Mouse (Mus musculus) limb, embryonic 13.5 days (tissue): ENCODE data around the gene Epha3. TPM values are rescaled to one million over a fixed set of nuclear protein-coding genes. Genes with fewer than 3 reads are reported as not detected.
A peak's percentile ranks its signal among the peaks of the same experiment; 100 is the strongest.

Source experiments
- ATAC-seq: fragments of 200-750 bp; cut with Nextera tagmentation; 2 replicates; pipeline ENCODE4 v1.8.0; 2017; ENCODE audit warnings: low read depth, moderate number of reproducible peaks, moderate TSS enrichment; ENCODE audit not compliant: low FRiP score
- H3K27ac ChIP-seq: fragments of 300-500 bp; sonication (generic); 2 replicates; pipeline ENCODE4 v1.5.1; 2015; ENCODE audit warnings: inconsistent platforms, mild to moderate bottlenecking, moderate library complexity
- H3K27me3 ChIP-seq: fragments of 300-500 bp; sonication (generic); 2 replicates; pipeline ENCODE4 v1.6.1; 2015; ENCODE audit warnings: mild to moderate bottlenecking, inconsistent platforms
- H3K36me3 ChIP-seq: fragments of 300-500 bp; sonication (generic); 2 replicates; pipeline ENCODE4 v1.6.1; 2015; ENCODE audit warnings: inconsistent platforms, mild to moderate bottlenecking, moderate library complexity
- H3K4me1 ChIP-seq: fragments of 300-500 bp; sonication (generic); 2 replicates; pipeline ENCODE4 v1.6.1; 2015; ENCODE audit warnings: inconsistent platforms
- H3K4me2 ChIP-seq: fragments of 300-500 bp; sonication (generic); replicated peaks from 2 replicates; pipeline ENCODE4 v1.6.1; 2015; ENCODE audit warnings: inconsistent platforms, mild to moderate bottlenecking, moderate library complexity
- H3K4me3 ChIP-seq: fragments of 300-500 bp; sonication (generic); 2 replicates; pipeline ENCODE4 v1.5.1; 2015; ENCODE audit warnings: moderate library complexity, mild to moderate bottlenecking, inconsistent platforms
- H3K9ac ChIP-seq: fragments of 300-500 bp; sonication (generic); 2 replicates; pipeline ENCODE4 v1.6.1; 2015; ENCODE audit warnings: mild to moderate bottlenecking, inconsistent platforms
- H3K9me3 ChIP-seq: fragments of 300-500 bp; sonication (generic); 2 replicates; pipeline ENCODE4 v1.6.1; 2016; ENCODE audit warnings: inconsistent platforms
- WGBS: fragments of 180-500 bp; shearing (Covaris S2); methylation state at CpG from one replicate; pipeline ENCODE4 v1.1.7; 2015; 5-methylcytosine and 5-hydroxymethylcytosine counted together
- polyA plus RNA-seq: library from polyadenylated mRNA; unstranded; fragments of >200 nt; fragmentation: Nextera tagmentation; extraction: Ambion mirVana; gene quantifications from 2 replicates; pipeline ENCODE4 v1.2.1, GENCODE M21; 2015

Epha3 gene
- polyA plus RNA-seq, 1 experiment from 2014 or later: 36.1 TPM

- H3K4me3 ChIP-seq: no peak overlapping the region
- no peaks in the 10 kb centered on the region for H3K9me3 ChIP-seq
- H3K27ac ChIP-seq: no peak overlapping the region
- WGBS: 30% methylated on average over 6 of the region's 6 CpGs
- no peak for ATAC-seq
- H3K36me3 ChIP-seq: no peaks in the 10 kb centered on the region
- peak overlapping the region; percentile 36 for H3K4me2 ChIP-seq
- H3K9ac ChIP-seq: no peak overlapping the region
- H3K27me3 ChIP-seq: no peaks in the 10 kb centered on the region
- peaks cover 8% of the 10 kb centered on the region for H3K4me1 ChIP-seq
These were observed 46.4 kb downstream of the Epha3 start for GRCm38 (mm10) chr16:63817606-63818005.

DNA sequence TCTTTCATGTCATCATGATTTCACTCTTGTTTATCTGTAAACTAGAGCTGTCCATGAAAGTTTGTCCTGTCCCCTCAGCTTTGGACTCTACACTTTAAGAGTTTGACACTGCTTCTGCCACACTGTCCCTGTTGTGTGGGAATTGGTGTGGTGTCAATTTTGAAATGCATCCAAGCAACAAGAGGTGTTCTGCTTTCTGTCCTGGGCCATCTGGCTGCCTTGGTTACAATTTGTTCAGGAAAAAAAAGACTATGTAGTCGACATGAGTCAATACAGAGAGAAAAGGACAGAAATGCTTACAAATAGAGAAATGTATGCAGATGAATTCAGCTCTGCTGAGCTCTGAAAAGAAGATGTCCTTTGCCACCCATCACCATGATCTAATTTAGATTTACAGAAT is 47.3 kb downstream of the Epha3 start:
- Histone ChIP-seq H3K4me1 (peaks cover 8% of the 10 kb centered on the region), H3K36me3 (no peaks in the 10 kb centered on the region), H3K27ac (no peak overlapping the region), H3K4me2 (no peak overlapping the region), H3K4me3 (no peak overlapping the region), H3K27me3 (no peaks in the 10 kb centered on the region), H3K9me3 (no peaks in the 10 kb centered on the region), H3K9ac (no peak overlapping the region)
- WGBS: 29% methylated on average over 1 of the region's 1 CpGs
- ATAC-seq: no peak

- Histone ChIP-seq H3K27me3 (no peaks in the 10 kb centered on the region), H3K9me3 (no peaks in the 10 kb centered on the region), H3K27ac (no peak overlapping the region), H3K4me2 (no peak overlapping the region), H3K9ac (no peak overlapping the region), H3K36me3 (no peaks in the 10 kb centered on the region), H3K4me1 (no peaks in the 10 kb centered on the region), H3K4me3 (no peak overlapping the region)
- no peak for ATAC-seq
- WGBS: 47% methylated on average over 5 of the region's 5 CpGs
These were observed 54.1 kb downstream of the Epha3 start for GRCm38 (mm10) chr16:63809871-63810270.

GRCm38 (mm10) chr16:63808991-63809390 is 55.0 kb downstream of the Epha3 start:
- Histone ChIP-seq H3K4me3 (no peak overlapping the region), H3K36me3 (no peaks in the 10 kb centered on the region), H3K27ac (no peak overlapping the region), H3K27me3 (no peaks in the 10 kb centered on the region), H3K9me3 (no peaks in the 10 kb centered on the region), H3K4me1 (no peaks in the 10 kb centered on the region), H3K4me2 (no peak overlapping the region), H3K9ac (no peak overlapping the region)
- ATAC-seq: no peak

DNA sequence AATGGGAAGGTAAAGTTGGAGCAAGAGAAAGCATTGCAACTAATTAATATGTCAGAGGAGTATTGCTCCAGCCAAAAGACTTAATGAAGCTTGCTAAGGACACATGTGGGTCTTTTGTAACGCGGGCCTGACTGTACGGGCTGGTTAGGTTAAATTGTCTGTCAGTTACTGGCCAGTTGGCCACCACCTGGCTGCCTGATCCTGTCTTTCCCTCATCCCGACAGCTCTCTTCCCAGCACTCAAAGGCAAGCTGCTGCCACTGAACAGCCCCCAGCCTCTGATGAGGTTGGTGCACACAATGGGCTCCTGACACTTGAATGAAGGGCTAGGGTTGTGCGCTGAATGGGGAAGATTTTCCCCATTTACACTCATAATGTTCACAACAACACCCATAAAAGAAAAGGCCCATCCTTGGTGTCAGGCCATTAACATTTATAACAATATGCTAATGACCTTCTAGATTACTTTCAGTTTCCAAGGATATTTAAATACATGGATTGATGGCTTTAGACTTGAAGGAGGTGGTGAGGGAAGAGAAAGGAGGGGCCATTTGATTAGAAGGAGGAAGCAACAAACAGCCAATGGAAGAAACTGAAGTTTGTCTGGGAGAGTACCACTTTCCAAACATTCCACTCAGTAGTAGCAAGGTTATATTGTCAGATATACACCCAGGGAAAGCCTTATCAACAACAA is 57.4 kb downstream of the Epha3 start:
- Histone ChIP-seq H3K27me3 (no peaks in the 10 kb centered on the region), H3K36me3 (no peaks in the 10 kb centered on the region), H3K4me1 (no peaks in the 10 kb centered on the region), H3K9ac (no peak overlapping the region), H3K4me3 (no peak overlapping the region), H3K9me3 (no peaks in the 10 kb centered on the region), H3K4me2 (no peak overlapping the region), H3K27ac (no peak overlapping the region)
- WGBS: 47% methylated on average over 5 of the region's 5 CpGs
- ATAC-seq: no peak

GRCm38 (mm10) chr16:63806025-63806424 is 58.0 kb downstream of the Epha3 start:
- Histone ChIP-seq H3K4me1 (no peaks in the 10 kb centered on the region), H3K27ac (no peak overlapping the region), H3K4me3 (no peak overlapping the region), H3K4me2 (no peak overlapping the region), H3K9ac (no peak overlapping the region), H3K9me3 (no peaks in the 10 kb centered on the region), H3K27me3 (no peaks in the 10 kb centered on the region), H3K36me3 (no peaks in the 10 kb centered on the region)
- ATAC-seq: no peak
- WGBS: 91% methylated on average over 3 of the region's 3 CpGs

DNA sequence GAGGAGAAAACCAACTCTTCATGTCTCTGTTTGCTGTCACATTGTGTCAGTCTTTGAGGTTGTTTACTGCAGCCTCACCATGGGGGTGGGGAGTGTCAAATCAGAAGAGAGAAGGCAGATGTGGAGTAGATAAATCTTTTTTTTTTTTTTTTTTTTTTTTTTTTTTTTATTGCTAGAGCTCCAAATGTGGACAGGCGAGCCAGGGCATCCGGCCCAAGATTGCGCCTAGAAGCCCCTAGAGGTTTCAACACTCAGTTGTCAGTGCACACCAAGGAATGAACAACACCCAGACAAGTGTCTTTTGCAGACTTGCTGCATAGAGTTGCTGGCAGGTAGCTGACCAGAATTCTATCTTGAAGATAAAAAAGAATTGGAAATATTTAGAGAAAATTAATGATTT is 62.5 kb downstream of the Epha3 start:
- H3K4me3 ChIP-seq: no peak overlapping the region
- 55% methylated on average over 3 of the region's 3 CpGs for WGBS
- H3K27ac ChIP-seq: no peak overlapping the region
- no peak for ATAC-seq
- H3K9ac ChIP-seq: no peak overlapping the region
- no peaks in the 10 kb centered on the region for H3K36me3 ChIP-seq
- H3K4me2 ChIP-seq: no peak overlapping the region
- H3K9me3 ChIP-seq: no peaks in the 10 kb centered on the region
- no peaks in the 10 kb centered on the region for H3K4me1 ChIP-seq
- H3K27me3 ChIP-seq: no peaks in the 10 kb centered on the region

DNA sequence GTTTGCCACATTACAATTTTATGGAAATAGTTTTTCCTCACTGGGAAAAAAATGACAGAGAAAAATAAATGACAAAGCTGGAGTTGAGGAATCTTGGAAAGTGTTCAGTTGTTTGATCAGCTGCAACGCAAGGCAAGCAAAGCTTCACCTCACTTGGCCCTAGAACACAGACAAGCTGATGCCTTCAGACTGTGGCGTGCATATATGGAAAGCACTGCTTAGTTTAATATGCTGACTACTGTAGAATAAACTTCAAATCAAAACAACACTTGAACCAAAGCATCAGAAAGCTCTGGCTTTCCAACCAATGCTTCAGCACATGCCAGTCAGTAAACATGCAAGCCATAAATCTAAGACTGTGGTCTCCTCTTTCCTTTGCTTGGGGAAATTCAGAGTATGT is 65.6 kb downstream of the Epha3 start:
- 71% methylated on average over 2 of the region's 2 CpGs for WGBS
- no peak overlapping the region for H3K4me3 ChIP-seq

GRCm38 (mm10) chr16:63794292-63794691 is 69.7 kb downstream of the Epha3 start:
- no peak overlapping the region for H3K27ac ChIP-seq
- H3K4me1 ChIP-seq: 0 out of 2 replicates have a peak, but pooled peaks cover 2% of the 10 kb centered on the region
- H3K9ac ChIP-seq: no peak overlapping the region
- H3K27me3 ChIP-seq: no peaks in the 10 kb centered on the region
- no peak for ATAC-seq
- H3K36me3 ChIP-seq: no peaks in the 10 kb centered on the region
- 79% methylated on average over 5 of the region's 5 CpGs for WGBS
- H3K4me2 ChIP-seq: no peak overlapping the region
- no peaks in the 10 kb centered on the region for H3K9me3 ChIP-seq
- H3K4me3 ChIP-seq: no peak overlapping the region

More for the DNA sequence above, 65.6 kb downstream of the Epha3 start:
- Histone ChIP-seq H3K36me3 (no peaks in the 10 kb centered on the region), H3K27ac (no peak overlapping the region), H3K4me2 (no peak overlapping the region), H3K27me3 (no peaks in the 10 kb centered on the region), H3K9me3 (no peaks in the 10 kb centered on the region), H3K4me1 (no peaks in the 10 kb centered on the region), H3K9ac (no peak overlapping the region)
- no peak for ATAC-seq

- Histone ChIP-seq H3K4me1 (0 out of 2 replicates have a peak, but pooled peaks cover 2% of the 10 kb centered on the region), H3K4me3 (no peak overlapping the region), H3K4me2 (no peak overlapping the region), H3K9ac (no peak overlapping the region), H3K27ac (no peak overlapping the region), H3K27me3 (no peaks in the 10 kb centered on the region), H3K36me3 (no peaks in the 10 kb centered on the region), H3K9me3 (no peaks in the 10 kb centered on the region)
- WGBS: 59% methylated on average over 1 of the region's 1 CpGs
- no peak for ATAC-seq
These were observed 70.2 kb downstream of the Epha3 start for GRCm38 (mm10) chr16:63793805-63794204.

- Histone ChIP-seq H3K27me3 (no peaks in the 10 kb centered on the region), H3K4me3 (no peak overlapping the region), H3K4me2 (no peak overlapping the region), H3K36me3 (no peaks in the 10 kb centered on the region), H3K4me1 (0 out of 2 replicates have a peak, but pooled peaks cover 2% of the 10 kb centered on the region), H3K9ac (no peak overlapping the region), H3K9me3 (no peaks in the 10 kb centered on the region), H3K27ac (no peak overlapping the region)
- 23% methylated on average over 2 of the region's 2 CpGs for WGBS
- peak; percentile 73 for ATAC-seq
These were observed 71.9 kb downstream of the Epha3 start for GRCm38 (mm10) chr16:63792084-63792483.

DNA sequence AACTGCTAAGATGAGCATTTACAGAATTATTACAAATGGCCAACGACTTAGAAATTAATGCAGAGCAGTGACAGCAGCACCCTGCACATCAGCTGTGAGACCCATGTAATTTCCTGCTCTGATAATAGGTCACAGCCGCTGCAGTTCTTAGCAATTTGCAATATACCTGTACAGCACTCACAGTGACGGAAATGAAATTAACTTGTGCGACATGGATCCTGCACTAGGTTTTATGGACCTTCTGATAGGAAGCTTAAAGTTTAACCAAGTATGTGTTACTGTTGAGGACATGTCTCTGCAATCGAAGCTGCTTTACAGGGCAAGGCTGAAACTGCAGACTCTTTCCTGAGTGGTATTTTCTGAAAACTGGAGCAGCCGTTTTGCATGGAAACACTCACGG is 80.4 kb downstream of the Epha3 start:
- no peaks in the 10 kb centered on the region for H3K27me3 ChIP-seq
- no peak overlapping the region for H3K4me3 ChIP-seq
- H3K4me2 ChIP-seq: no peak overlapping the region
- no peaks in the 10 kb centered on the region for H3K36me3 ChIP-seq
- ATAC-seq: no peak
- WGBS: 45% methylated on average over 7 of the region's 7 CpGs
- H3K27ac ChIP-seq: no peak overlapping the region
- no peak overlapping the region for H3K9ac ChIP-seq
- H3K9me3 ChIP-seq: no peaks in the 10 kb centered on the region
- H3K4me1 ChIP-seq: 0 out of 2 replicates have a peak, but pooled peaks cover 5% of the 10 kb centered on the region

DNA sequence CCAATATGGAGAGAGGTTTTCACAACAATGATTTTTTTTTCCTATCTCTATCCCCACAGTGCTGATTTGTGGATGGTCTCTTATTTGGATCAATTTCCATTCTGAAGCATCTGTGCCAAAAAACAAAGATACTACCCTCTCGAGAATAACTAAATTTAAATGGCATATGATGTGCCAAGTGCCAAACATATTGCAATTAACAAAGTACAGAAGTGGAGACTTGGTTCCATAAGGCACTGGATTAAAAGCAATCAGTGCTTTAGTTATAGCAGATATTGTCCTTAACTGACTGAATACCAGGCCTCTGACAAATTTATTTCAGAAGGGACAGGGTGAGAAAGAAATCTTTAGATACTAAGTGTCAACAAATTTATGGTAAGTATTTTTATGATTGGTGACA is 81.9 kb downstream of the Epha3 start:
- Histone ChIP-seq H3K27ac (no peak overlapping the region), H3K4me2 (no peak overlapping the region), H3K9ac (no peak overlapping the region), H3K27me3 (no peaks in the 10 kb centered on the region), H3K9me3 (no peaks in the 10 kb centered on the region), H3K4me3 (no peak overlapping the region), H3K4me1 (0 out of 2 replicates have a peak, but pooled peaks cover 5% of the 10 kb centered on the region), H3K36me3 (no peaks in the 10 kb centered on the region)
- no peak for ATAC-seq
- 76% methylated on average over 1 of the region's 1 CpGs for WGBS
